ENCODE assay signal across 10 mouse cellular contexts in the genomic region with DNA sequence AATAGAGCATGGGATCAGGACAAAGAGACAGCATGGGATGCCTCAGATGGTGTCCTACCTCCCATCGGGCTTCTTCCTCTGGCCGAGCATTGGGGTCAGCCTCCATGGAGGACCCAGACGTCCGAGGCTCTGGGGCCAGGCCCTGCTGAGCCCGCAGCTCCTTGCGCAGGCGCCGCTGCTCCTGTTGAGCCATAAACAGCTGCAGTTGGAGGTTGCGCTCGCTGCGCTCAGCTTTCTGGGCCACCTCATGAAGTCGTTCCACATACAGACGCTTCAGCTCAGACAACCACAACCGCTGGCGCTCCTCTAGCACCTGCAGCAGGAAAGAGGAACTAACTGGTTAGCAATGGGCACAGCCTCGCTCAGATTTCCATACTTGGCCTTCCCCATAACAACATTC. TPM values are rescaled to one million over a fixed set of nuclear protein-coding genes. Genes with fewer than 3 reads are reported as not detected.
A peak's percentile ranks its signal among the peaks of the same experiment; 100 is the strongest.
DNase-seq lines count a peak whose midpoint lies in the region; ATAC-seq and TF ChIP-seq lines count a peak whose summit lies in the region.
"Had no signal": no experiment of that assay in that cellular context is flagged by ENCODE, and none has a peak within 500 bp of the region (broad histone marks: within the 10 kb centered on the region; RNA-seq: fewer than 3 reads in every experiment).

No protein-coding gene starts in this region.

- no peak for TF ChIP-seq EP300 in liver, postnatal 0 days (IDR thresholded peaks at IDR 0.05; ENCODE audit: low read depth)

- peaks cover 4% of the 10 kb centered on the region; the same call in 1 of the 2 replicates for H3K36me3 ChIP-seq in liver, postnatal 0 days (replicated peaks; ENCODE audit: insufficient read depth, low read length)
- peaks cover 6% of the 10 kb centered on the region for H3K36me3 ChIP-seq in liver, embryonic 11.5 days (ENCODE audit: control insufficient read depth, insufficient read depth, low read length)
- H3K36me3 ChIP-seq in midbrain, embryonic 14.5 days (ENCODE audit: control insufficient read depth, insufficient read depth, low read length): no peaks in the 10 kb centered on the region

- no peak for TF ChIP-seq POLR2A in cerebellum, adult 2 months (IDR thresholded peaks at IDR 0.05; ENCODE audit: borderline replicate concordance, insufficient read depth, low read length)

- no peak overlapping the region for H3K27ac ChIP-seq in cerebellum, adult 2 months (ENCODE audit: insufficient read depth, low read length)
- peak overlapping the region; percentile 78 for H3K27ac ChIP-seq in liver, postnatal 0 days (ENCODE audit: low read depth)
- no peak overlapping the region for H3K27ac ChIP-seq in liver, embryonic 11.5 days (ENCODE audit: low read depth, low read length)
- H3K27ac ChIP-seq in midbrain, embryonic 14.5 days (replicated peaks; ENCODE audit: low read depth, low read length): no peak overlapping the region
- H3K27ac ChIP-seq: liver, embryonic 14.5 days had no signal

- H3K4me1 ChIP-seq in cerebellum, adult 2 months (ENCODE audit: control insufficient read depth, insufficient read depth, low read length): no peaks in the 10 kb centered on the region
- peaks cover 9% of the 10 kb centered on the region for H3K4me1 ChIP-seq in liver, postnatal 0 days (ENCODE audit: insufficient read depth)
- peaks cover 13% of the 10 kb centered on the region; the same call in 1 of the 2 replicates for H3K4me1 ChIP-seq in liver, embryonic 11.5 days (replicated peaks; ENCODE audit: control insufficient read depth, insufficient read depth, low read length)
- H3K4me1 ChIP-seq in midbrain, embryonic 14.5 days (ENCODE audit: control insufficient read depth, insufficient read depth, low read length): peaks cover 7% of the 10 kb centered on the region

- H3K4me3 ChIP-seq in cerebellum, adult 2 months (replicated peaks; ENCODE audit: insufficient read depth, low read depth, low read length): peak overlapping the region; percentile 42
- H3K4me3 ChIP-seq in liver, postnatal 0 days (ENCODE audit: low read depth, low read length): no peak overlapping the region
- no peak overlapping the region for H3K4me3 ChIP-seq in liver, embryonic 11.5 days (ENCODE audit: low read depth, low read length)
- H3K4me3 ChIP-seq in midbrain, embryonic 14.5 days (replicated peaks; ENCODE audit: low read depth, low read length): no peak overlapping the region

- H3K27me3 ChIP-seq in cerebellum, adult 2 months (ENCODE audit: control insufficient read depth, insufficient read depth, low read length): no peaks in the 10 kb centered on the region
- H3K27me3 ChIP-seq in liver, postnatal 0 days (ENCODE audit: insufficient read depth, low read length): peaks cover 3% of the 10 kb centered on the region
- H3K27me3 ChIP-seq in liver, embryonic 11.5 days (replicated peaks; ENCODE audit: control insufficient read depth, insufficient read depth, low read length): peaks cover 8% of the 10 kb centered on the region; the same call in 1 of the 2 replicates
- no peaks in the 10 kb centered on the region for H3K27me3 ChIP-seq in midbrain, embryonic 14.5 days (ENCODE audit: control insufficient read depth, insufficient read depth, low read length)

- H3K9me3 ChIP-seq in liver, postnatal 0 days (ENCODE audit: low read length): no peaks in the 10 kb centered on the region
- H3K9me3 ChIP-seq in liver, embryonic 11.5 days (ENCODE audit: control insufficient read depth, low read length): no peaks in the 10 kb centered on the region
- no peaks in the 10 kb centered on the region for H3K9me3 ChIP-seq in midbrain, embryonic 14.5 days (ENCODE audit: control insufficient read depth, low read length)

- WGBS in cerebellum, adult 2 months: 46% methylated on average over 16 of the region's 16 CpGs
- WGBS in liver, postnatal 0 days (ENCODE audit: insufficient replicate concordance): 36% methylated on average over 16 of the region's 16 CpGs
- WGBS in liver, embryonic 11.5 days: 54% methylated on average over 16 of the region's 16 CpGs
- 79% methylated on average over 16 of the region's 16 CpGs for WGBS in midbrain, embryonic 14.5 days

- no peak for DNase-seq in cerebellum, adult 2 months
- DNase-seq in cerebellum, postnatal 10 days: no peak
- peak; percentile 66 for DNase-seq in liver, postnatal 0 days
- DNase-seq in liver, embryonic 11.5 days (ENCODE audit: low spot score): no peak
- DNase-seq in lung, postnatal 36 days: peak; percentile 58
- DNase-seq in thymus, postnatal 14 days: peak; percentile 89
- DNase-seq in midbrain, embryonic 14.5 days: no peak
- no peak for DNase-seq in adrenal gland, adult 18-20 months (ENCODE audit: low spot score in 2 of 2)
- DNase-seq: adrenal gland, adult 2 months had no signal

- no peak for TF ChIP-seq CTCF in cerebellum, adult 2 months (IDR thresholded peaks at IDR 0.05; ENCODE audit: borderline replicate concordance, insufficient read depth, low read depth, low read length)
- no peak for TF ChIP-seq CTCF in liver, postnatal 0 days (IDR thresholded peaks at IDR 0.05; ENCODE audit: low read depth)

- ATAC-seq in liver, postnatal 0 days: peak; percentile 59
- ATAC-seq in liver, embryonic 11.5 days (replicated peaks; ENCODE audit: low FRiP score): no peak
- no peak for ATAC-seq in midbrain, embryonic 14.5 days (ENCODE audit: low FRiP score, low TSS enrichment)

- H3K9ac ChIP-seq in liver, postnatal 0 days (replicated peaks): 0 out of 2 replicates have a peak overlapping the region, but pooled peaks have one; percentile 18
- no peak overlapping the region for H3K9ac ChIP-seq in liver, embryonic 11.5 days (ENCODE audit: low read depth, low read length)
- H3K9ac ChIP-seq in midbrain, embryonic 14.5 days (replicated peaks; ENCODE audit: low read length): no peak overlapping the region
- H3K9ac ChIP-seq: liver, embryonic 14.5 days had no signal

- H3K4me2 ChIP-seq in liver, postnatal 0 days (ENCODE audit: low read depth, low read length): peak overlapping the region; percentile 43; the same call in 1 of the 2 replicates
- no peak overlapping the region for H3K4me2 ChIP-seq in liver, embryonic 11.5 days
- H3K4me2 ChIP-seq in midbrain, embryonic 14.5 days (ENCODE audit: low read length): no peak overlapping the region

RNA-seq across cellular contexts. Expression of a gene that starts 6.4 kb away (rescaled TPM):
- polyA plus RNA-seq in cerebellum, adult 2 months (2012; rRNA removed): 15.3 and 16.7 TPM in 2 replicates
- 2.4 and 2.8 TPM in 2 replicates for polyA plus RNA-seq in liver, postnatal 0 days (2015; fragmentation: Nextera tagmentation; extraction: Ambion mirVana)
- 7.2 and 7.9 TPM in 2 replicates for polyA plus RNA-seq in liver, embryonic 11.5 days (2014; fragmentation: Nextera tagmentation; extraction: Ambion mirVana)
- polyA plus RNA-seq in midbrain, embryonic 14.5 days (2014; fragmentation: Nextera tagmentation; extraction: Ambion mirVana): 11.6 and 15.2 TPM in 2 replicates
- 1 to 10 TPM; 6.3 to 7.7 TPM for total RNA-seq in adrenal gland, adult 18-20 months (2021)

RNA-seq across cellular contexts. Expression of a gene that starts 6.5 kb away (rescaled TPM):
- 3.8 and 4.1 TPM in 2 replicates for polyA plus RNA-seq in cerebellum, adult 2 months (2012; rRNA removed)
- 0.15 and 0.34 TPM in 2 replicates for polyA plus RNA-seq in liver, postnatal 0 days (2015; fragmentation: Nextera tagmentation; extraction: Ambion mirVana)
- polyA plus RNA-seq in liver, embryonic 11.5 days (2014; fragmentation: Nextera tagmentation; extraction: Ambion mirVana): 1.3 and 1.5 TPM in 2 replicates
- 0.85 and 1.00 TPM in 2 replicates for polyA plus RNA-seq in midbrain, embryonic 14.5 days (2014; fragmentation: Nextera tagmentation; extraction: Ambion mirVana)
- 1 to 10 TPM; 1.3 TPM for total RNA-seq in adrenal gland, adult 18-20 months (2021)

RNA-seq across cellular contexts. Expression of a gene that starts 8.5 kb away (rescaled TPM):
- polyA plus RNA-seq in cerebellum, adult 2 months (2012; rRNA removed): 62.3 and 72.9 TPM in 2 replicates
- polyA plus RNA-seq in liver, postnatal 0 days (2015; fragmentation: Nextera tagmentation; extraction: Ambion mirVana): 13.0 and 16.0 TPM in 2 replicates
- polyA plus RNA-seq in liver, embryonic 11.5 days (2014; fragmentation: Nextera tagmentation; extraction: Ambion mirVana): 47.8 and 52.2 TPM in 2 replicates
- 79.2 and 87.7 TPM in 2 replicates for polyA plus RNA-seq in midbrain, embryonic 14.5 days (2014; fragmentation: Nextera tagmentation; extraction: Ambion mirVana)
- total RNA-seq in adrenal gland, adult 18-20 months (2021): 10 to 100 TPM; 30.0 to 47.2 TPM

RNA-seq across cellular contexts. Expression of a gene that starts 24.7 kb away (rescaled TPM):
- polyA plus RNA-seq in cerebellum, adult 2 months (2012; rRNA removed): 45.2 and 48.4 TPM in 2 replicates
- polyA plus RNA-seq in liver, postnatal 0 days (2015; fragmentation: Nextera tagmentation; extraction: Ambion mirVana): 70.1 and 76.2 TPM in 2 replicates
- polyA plus RNA-seq in liver, embryonic 11.5 days (2014; fragmentation: Nextera tagmentation; extraction: Ambion mirVana): 347 and 349 TPM in 2 replicates
- 107 and 115 TPM in 2 replicates for polyA plus RNA-seq in midbrain, embryonic 14.5 days (2014; fragmentation: Nextera tagmentation; extraction: Ambion mirVana)
- 10 to 100 TPM; 53.3 to 68.6 TPM for total RNA-seq in adrenal gland, adult 18-20 months (2021)

RNA-seq across cellular contexts. Expression of a gene that starts 37.6 kb away (rescaled TPM):
- polyA plus RNA-seq in cerebellum, adult 2 months (2012; rRNA removed): 101 and 103 TPM in 2 replicates
- 114 and 130 TPM in 2 replicates for polyA plus RNA-seq in liver, postnatal 0 days (2015; fragmentation: Nextera tagmentation; extraction: Ambion mirVana)
- polyA plus RNA-seq in liver, embryonic 11.5 days (2014; fragmentation: Nextera tagmentation; extraction: Ambion mirVana): 552 and 577 TPM in 2 replicates
- polyA plus RNA-seq in midbrain, embryonic 14.5 days (2014; fragmentation: Nextera tagmentation; extraction: Ambion mirVana): 489 and 530 TPM in 2 replicates
- 100 to 1,000 TPM; 254 to 336 TPM for total RNA-seq in adrenal gland, adult 18-20 months (2021)

Comparison
In these comparisons a context has a peak if more than half of its experiments do, and no peak if none do; other contexts are left out.
1. DNase-seq: peak in liver, postnatal 0 days (single experiment), lung, postnatal 36 days (single experiment) and thymus, postnatal 14 days (single experiment); none in cerebellum, adult 2 months (0 of 2), cerebellum, postnatal 10 days (0 of 2), liver, embryonic 11.5 days (single experiment), midbrain, embryonic 14.5 days (single experiment) and adrenal gland, adult 18-20 months (0 of 2).